In the genomic region with DNA sequence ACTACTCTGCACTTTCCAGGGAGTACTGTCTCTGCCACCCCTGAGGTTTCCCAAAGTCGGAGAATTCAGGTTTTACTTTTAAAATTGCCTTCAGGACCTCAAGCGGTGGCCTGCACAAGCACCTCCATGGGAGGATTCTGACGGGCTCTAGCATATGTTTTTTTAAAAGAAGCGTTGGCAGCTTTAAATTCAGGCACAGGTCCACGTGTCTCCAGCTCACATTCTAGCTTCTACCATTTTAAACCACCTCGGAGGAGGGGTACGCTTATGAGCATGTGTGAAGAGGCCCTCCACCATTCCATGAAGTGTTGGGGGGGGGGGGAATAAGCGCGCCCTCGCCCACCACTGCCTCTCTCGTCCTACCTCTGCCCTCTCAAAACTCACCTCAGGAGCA, we compare ENCODE assay signal across 8 mouse cellular contexts. TPM values are rescaled to one million over a fixed set of nuclear protein-coding genes. Genes with fewer than 3 reads are reported as not detected.
DNase-seq lines count a peak whose midpoint lies in the region; ATAC-seq and TF ChIP-seq lines count a peak whose summit lies in the region.

No protein-coding gene starts in this region.

- H3K27ac ChIP-seq in kidney, embryonic 14.5 days (ENCODE audit: low read depth, low read length): peak overlapping the region; percentile 97
- peak overlapping the region; percentile 100 for H3K27ac ChIP-seq in hindbrain, embryonic 15.5 days (replicated peaks)
- H3K27ac ChIP-seq in liver, embryonic 15.5 days (replicated peaks): peak overlapping the region; percentile 89

- H3K36me3 ChIP-seq in kidney, embryonic 14.5 days (ENCODE audit: control insufficient read depth, insufficient read depth, low read length): peaks cover 3% of the 10 kb centered on the region; the same call in 1 of the 2 replicates
- peaks cover 29% of the 10 kb centered on the region for H3K36me3 ChIP-seq in E14TG2a.4 (ENCODE audit: insufficient read depth, low read length)
- no peaks in the 10 kb centered on the region for H3K36me3 ChIP-seq in hindbrain, embryonic 15.5 days
- H3K36me3 ChIP-seq in liver, embryonic 15.5 days (replicated peaks): no peaks in the 10 kb centered on the region; the same call in 1 of the 2 replicates

- no peaks in the 10 kb centered on the region for H3K9me3 ChIP-seq in kidney, embryonic 14.5 days (ENCODE audit: control insufficient read depth, low read length)
- no peaks in the 10 kb centered on the region for H3K9me3 ChIP-seq in E14TG2a.4 (ENCODE audit: low read length)
- H3K9me3 ChIP-seq in hindbrain, embryonic 15.5 days: no peaks in the 10 kb centered on the region
- H3K9me3 ChIP-seq in liver, embryonic 15.5 days (replicated peaks): no peaks in the 10 kb centered on the region

- 0% methylated on average over 10 of the region's 11 CpGs for WGBS in kidney, embryonic 14.5 days
- under 1% methylated on average over 11 of the region's 11 CpGs for WGBS in hindbrain, embryonic 15.5 days
- WGBS in liver, embryonic 15.5 days (ENCODE audit: insufficient replicate concordance): 0% methylated on average over 11 of the region's 11 CpGs

- H3K9ac ChIP-seq in kidney, embryonic 14.5 days (ENCODE audit: low read depth, low read length): peak overlapping the region; percentile 99
- peak overlapping the region; percentile 98 for H3K9ac ChIP-seq in hindbrain, embryonic 15.5 days
- peak overlapping the region; percentile 91 for H3K9ac ChIP-seq in liver, embryonic 15.5 days

- ATAC-seq in kidney, embryonic 14.5 days (ENCODE audit: low FRiP score, low TSS enrichment): peak; percentile 50
- peak; percentile 31 for ATAC-seq in common myeloid progenitor, adult 5-6 weeks (replicated peaks; ENCODE audit: low read depth, poor library complexity, severe bottlenecking)
- peak; percentile 74 for ATAC-seq in hindbrain, embryonic 15.5 days (ENCODE audit: low FRiP score, low read depth)
- peak; percentile 2; the same call in 1 of the 2 replicates for ATAC-seq in liver, embryonic 15.5 days (ENCODE audit: insufficient read depth)
- no peak; the same call in 1 of the 2 replicates for ATAC-seq in cerebellum, adult (ENCODE audit: insufficient number of reproducible peaks, low FRiP score, low TSS enrichment)

- peaks cover 11% of the 10 kb centered on the region for H3K4me1 ChIP-seq in kidney, embryonic 14.5 days (ENCODE audit: control insufficient read depth, insufficient read depth, low read length)
- H3K4me1 ChIP-seq in E14TG2a.4 (replicated peaks; ENCODE audit: low read depth, low read length): peaks cover 35% of the 10 kb centered on the region
- H3K4me1 ChIP-seq in hindbrain, embryonic 15.5 days (replicated peaks): peaks cover 26% of the 10 kb centered on the region
- H3K4me1 ChIP-seq in liver, embryonic 15.5 days (replicated peaks): peaks cover 51% of the 10 kb centered on the region

- no peaks in the 10 kb centered on the region for H3K27me3 ChIP-seq in kidney, embryonic 14.5 days (ENCODE audit: control insufficient read depth, insufficient read depth, low read length)
- H3K27me3 ChIP-seq in E14TG2a.4 (ENCODE audit: insufficient read depth, low read length): peaks cover 3% of the 10 kb centered on the region; the same call in 1 of the 2 replicates
- no peaks in the 10 kb centered on the region for H3K27me3 ChIP-seq in hindbrain, embryonic 15.5 days
- no peaks in the 10 kb centered on the region for H3K27me3 ChIP-seq in liver, embryonic 15.5 days

- peak overlapping the region; percentile 72 for H3K4me2 ChIP-seq in kidney, embryonic 14.5 days (replicated peaks; ENCODE audit: low read depth, low read length)
- H3K4me2 ChIP-seq in hindbrain, embryonic 15.5 days: peak overlapping the region; percentile 83
- H3K4me2 ChIP-seq in liver, embryonic 15.5 days: peak overlapping the region; percentile 88

- DNase-seq in kidney, postnatal 25 days: no peak
- no peak for DNase-seq in adrenal gland, adult 8-10 months

- no peak for TF ChIP-seq CTCF in E14TG2a.4 (conservative IDR thresholded peaks at IDR 0.05; ENCODE audit: low read length)

- peak overlapping the region; percentile 91 for H3K4me3 ChIP-seq in kidney, embryonic 14.5 days (ENCODE audit: low read length)
- H3K4me3 ChIP-seq in E14TG2a.4 (replicated peaks; ENCODE audit: low read length): peak overlapping the region; percentile 92
- peak overlapping the region; percentile 94 for H3K4me3 ChIP-seq in hindbrain, embryonic 15.5 days
- H3K4me3 ChIP-seq in liver, embryonic 15.5 days (replicated peaks): peak overlapping the region; percentile 87

RNA-seq across cellular contexts. Expression of a gene that starts 1.0 kb away (rescaled TPM):
- 7.8 and 14.4 TPM in 2 replicates for polyA plus RNA-seq in kidney, embryonic 14.5 days (2014; fragmentation: Nextera tagmentation; extraction: Ambion mirVana)
- 6.4 and 16.6 TPM in 2 replicates for total RNA-seq in common myeloid progenitor, adult 5-6 weeks (2017)
- 10.4 TPM in 2 replicates for polyA plus RNA-seq in hindbrain, embryonic 15.5 days (2015; fragmentation: Nextera tagmentation; extraction: Ambion mirVana)
- polyA plus RNA-seq in liver, embryonic 15.5 days (2015; fragmentation: Nextera tagmentation; extraction: Ambion mirVana): 2.7 TPM in 2 replicates
- 10 to 100 TPM in 3 of 4 experiments, 1 to 10 TPM in 1; 8.8 to 17.4 (median 16.7) TPM for total RNA-seq in adrenal gland, adult 8-10 months (2022)
